Mouse (Mus musculus) kidney, adult 18-20 months (tissue): ENCODE results near the gene Mast3.

Experiments used
- DNase-seq: peaks from one replicate; pipeline ENCODE4 v3.0.0; 2021

Gene Mast3

DNA sequence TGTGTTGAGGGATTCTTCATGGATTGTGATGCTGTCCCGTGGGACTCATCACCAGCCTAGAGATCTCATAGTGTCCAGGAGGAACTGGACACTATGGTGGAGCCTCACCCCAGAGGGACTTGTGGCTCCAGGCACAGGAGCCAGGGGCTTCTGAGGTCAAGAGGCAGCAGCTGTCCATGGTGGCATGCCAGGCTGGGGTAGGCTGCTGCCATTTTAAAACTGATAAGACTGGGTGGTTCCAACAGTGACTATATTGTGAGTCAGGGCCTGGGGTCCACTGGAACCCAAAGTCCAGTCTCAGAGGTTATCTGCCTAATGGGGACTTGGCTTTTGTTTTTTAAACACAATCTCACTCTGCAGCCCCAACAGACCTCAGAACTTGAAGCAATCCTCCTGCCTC lies 3.0 kb downstream of the Mast3 start:
- DNase-seq, result no peak

- no peak for DNase-seq
These were observed 3.7 kb downstream of the Mast3 start for GRCm38 (mm10) chr8:70801156-70801555.

- no peak for DNase-seq
These were observed 4.2 kb downstream of the Mast3 start for GRCm38 (mm10) chr8:70800648-70801047.

- DNase-seq, result peak; percentile 63
These were observed 6.6 kb downstream of the Mast3 start for GRCm38 (mm10) chr8:70798281-70798680.

- peak; percentile 92 for DNase-seq
These were observed 7.5 kb downstream of the Mast3 start for GRCm38 (mm10) chr8:70797081-70798070.

DNA sequence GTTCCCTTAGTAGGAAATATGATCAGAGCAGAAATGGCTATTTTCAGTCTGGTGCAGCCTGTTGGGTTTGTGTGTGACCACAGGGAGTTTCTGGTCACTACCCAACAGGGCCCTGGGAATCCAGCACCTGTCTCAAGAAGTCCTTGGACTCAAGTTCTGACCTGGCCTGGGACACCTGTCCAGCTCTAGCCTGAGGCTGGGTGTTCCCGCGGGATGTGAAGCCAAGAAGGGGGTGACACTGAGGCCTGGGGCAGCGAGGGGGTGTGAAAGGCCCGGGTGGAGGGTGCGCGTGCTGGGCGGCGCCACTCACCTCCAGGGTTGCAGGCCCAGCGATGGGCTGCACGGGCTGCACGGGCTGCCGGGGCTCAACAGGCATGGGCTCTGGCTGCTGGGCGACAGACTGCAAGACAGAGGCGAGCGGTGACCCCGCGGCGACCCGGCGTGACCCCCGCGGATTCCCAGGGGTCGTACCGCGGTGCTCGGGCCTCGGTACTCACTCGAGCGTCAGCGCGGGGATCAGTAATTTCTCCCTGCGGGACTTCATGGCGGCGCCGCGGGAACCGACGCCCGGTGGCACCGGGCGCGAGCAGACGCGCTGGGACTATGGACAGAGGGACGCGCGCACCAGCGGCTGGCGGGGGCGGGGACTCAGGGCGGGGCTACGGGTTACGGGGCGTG lies 8.3 kb downstream of the Mast3 start:
- no peak for DNase-seq

DNA sequence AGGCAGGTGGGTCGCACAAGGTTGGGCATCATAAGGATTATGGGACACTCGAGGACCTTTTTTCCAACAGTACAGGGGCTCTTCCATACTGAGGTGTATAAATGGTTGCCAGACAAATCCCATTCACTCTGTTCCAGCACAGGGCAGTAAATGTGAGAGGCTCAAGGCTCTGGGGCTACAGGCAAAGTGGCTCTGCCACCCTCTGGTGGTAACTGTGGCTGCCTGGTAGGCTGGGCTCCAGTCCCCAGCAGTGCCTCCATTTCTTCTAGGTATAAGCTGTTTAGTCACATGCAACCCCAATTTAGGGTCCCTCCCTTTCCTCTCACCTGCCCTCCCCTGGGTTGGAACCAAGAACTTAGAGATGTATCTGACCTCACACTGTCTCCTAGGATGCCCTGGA lies 9.5 kb downstream of the Mast3 start:
- DNase-seq, result no peak

DNA sequence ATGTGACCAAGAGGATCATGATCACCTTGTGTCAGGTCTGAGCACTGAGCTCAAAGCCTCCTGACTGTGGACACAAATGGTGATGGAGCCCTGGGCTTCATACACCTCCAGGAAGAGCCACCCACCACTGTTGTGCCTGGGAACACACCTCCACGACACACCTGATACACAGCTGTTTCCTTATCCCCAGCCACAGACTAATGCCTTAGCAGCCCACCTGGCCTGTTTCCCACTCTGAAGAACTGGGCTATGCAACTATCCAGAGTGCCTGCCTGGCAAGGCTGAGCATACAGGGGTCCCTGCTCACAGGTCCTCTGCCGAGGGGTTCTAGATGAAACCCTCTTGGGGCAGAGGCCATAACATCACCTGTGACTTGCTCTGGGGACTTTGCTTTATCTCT lies 10.6 kb downstream of the Mast3 start:
- DNase-seq, result no peak

DNA sequence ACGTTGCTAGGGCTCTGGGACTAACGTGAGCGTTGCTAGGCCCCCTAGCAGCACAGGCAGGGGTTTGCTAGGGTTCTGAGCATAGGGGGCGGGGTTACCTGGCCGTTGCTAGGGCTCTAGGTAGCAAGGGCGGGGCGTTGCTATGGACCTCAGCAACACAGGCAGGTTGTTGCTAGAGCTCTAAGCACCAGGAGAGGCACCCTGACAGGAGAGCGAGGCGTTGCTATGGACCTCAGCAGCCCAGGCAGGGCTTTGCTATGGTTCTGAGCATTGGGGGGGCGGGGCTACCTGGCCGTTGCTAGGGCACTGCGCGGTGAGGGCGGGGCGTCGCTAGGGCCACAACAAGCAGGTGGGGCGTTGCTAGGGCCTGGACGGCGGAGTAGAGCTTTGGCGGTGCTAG lies 12.2 kb downstream of the Mast3 start:
- peak; percentile 91 for DNase-seq

- peak; percentile 99 for DNase-seq
These were observed 12.7 kb downstream of the Mast3 start for GRCm38 (mm10) chr8:70791975-70792691.

- DNase-seq, result no peak
These were observed 13.6 kb downstream of the Mast3 start for GRCm38 (mm10) chr8:70791294-70791701.

DNA sequence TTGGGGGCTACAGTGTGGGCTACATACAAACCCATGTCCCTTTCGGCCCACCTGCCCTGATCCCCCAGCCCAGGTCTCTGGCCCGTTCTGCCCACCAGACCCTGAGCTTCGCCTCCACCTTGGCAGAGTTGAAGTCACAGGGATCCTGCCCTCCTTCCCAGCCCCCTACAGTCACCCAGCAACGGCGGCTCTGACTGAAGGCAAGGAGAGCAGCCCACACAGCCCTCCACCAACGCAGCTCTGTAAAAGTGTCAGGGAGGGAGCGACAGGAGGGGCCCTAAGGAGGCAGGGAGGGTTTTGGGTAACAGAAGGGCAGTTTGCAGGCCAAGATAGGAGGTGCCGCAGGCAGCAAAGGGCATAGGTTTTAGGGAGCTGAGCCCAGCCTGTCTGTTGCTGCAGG lies 14.0 kb downstream of the Mast3 start:
- no peak for DNase-seq

DNA sequence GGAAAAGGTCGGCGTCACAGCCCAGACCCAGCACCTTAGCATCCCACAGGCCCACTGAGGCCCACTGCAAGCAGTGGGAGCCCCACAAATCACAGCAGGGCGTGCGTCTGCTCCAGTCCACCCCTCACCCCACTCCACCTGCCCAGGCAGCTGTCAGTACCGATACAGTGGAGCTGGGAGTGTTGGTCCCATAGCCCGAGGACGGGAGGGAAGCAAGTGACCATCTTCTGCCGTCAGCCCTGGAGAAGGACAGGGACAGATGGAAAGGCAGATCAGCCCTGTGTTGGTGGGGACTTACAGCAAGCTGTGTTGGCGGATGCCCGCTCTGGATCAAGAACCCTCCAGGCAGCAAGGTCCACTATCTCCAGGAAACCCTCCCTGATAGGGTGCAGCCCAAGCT lies 15.8 kb downstream of the Mast3 start:
- DNase-seq, result no peak

- peak; percentile 42 for DNase-seq
These were observed 16.8 kb downstream of the Mast3 start for GRCm38 (mm10) chr8:70787941-70788667.

DNA sequence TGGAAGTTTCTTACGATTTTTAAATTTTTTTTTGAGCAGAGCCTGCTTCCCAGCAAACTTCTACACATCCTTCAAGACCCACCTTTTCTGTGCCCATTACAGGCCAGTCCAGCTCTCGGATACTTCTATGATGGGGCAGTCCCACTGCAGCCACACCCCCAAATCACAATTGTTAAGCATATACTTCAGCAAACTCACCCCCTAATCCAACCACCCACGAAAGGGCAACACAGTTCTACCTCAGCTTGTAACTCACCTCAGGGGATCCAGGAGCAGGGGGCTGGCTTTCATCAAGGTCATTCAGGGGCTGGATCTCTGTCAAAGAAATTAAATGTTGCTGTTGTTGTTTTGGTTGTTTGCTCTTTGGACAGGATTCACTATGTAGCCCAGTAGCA lies 17.8 kb downstream of the Mast3 start:
- no peak for DNase-seq

DNA sequence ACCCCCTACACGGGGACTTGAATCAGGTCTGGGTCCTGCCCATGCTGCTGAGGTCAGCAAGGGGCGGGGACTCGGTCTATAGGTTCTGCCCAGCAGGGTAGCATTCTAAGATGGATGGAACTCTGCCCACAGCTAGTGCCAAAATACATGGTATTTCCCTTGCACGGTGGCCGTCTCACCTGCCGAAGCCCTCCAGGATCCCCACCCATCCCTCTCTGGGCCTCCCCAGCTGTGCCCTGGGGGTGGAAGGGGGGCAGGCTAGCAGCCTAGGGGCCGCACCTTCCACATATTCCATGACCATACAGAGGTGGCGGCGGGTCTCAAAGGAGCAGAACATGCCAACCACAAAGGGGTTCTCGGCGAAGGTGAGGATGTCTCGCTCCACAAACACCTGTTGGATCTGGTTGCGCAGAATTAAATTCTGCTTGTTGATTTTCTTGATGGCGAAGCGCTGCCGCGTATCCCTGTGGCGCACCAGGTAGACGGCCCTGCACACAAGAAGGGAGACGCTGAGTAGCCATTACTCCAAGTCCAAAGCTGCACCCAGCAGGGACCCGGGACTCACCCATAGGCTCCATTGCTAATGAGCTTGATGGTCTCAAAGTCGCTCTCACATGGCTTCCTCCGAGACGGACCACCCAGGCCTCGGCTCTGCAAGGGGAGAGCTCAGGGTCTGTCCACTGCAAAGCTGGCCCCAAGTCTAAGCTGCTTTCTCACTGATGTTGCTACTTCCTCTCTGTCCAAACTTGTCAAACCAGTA lies 18.4 kb downstream of the Mast3 start:
- DNase-seq, result no peak

GRCm38 (mm10) chr8:70780093-70780492 lies 24.8 kb downstream of the Mast3 start:
- no peak for DNase-seq

DNA sequence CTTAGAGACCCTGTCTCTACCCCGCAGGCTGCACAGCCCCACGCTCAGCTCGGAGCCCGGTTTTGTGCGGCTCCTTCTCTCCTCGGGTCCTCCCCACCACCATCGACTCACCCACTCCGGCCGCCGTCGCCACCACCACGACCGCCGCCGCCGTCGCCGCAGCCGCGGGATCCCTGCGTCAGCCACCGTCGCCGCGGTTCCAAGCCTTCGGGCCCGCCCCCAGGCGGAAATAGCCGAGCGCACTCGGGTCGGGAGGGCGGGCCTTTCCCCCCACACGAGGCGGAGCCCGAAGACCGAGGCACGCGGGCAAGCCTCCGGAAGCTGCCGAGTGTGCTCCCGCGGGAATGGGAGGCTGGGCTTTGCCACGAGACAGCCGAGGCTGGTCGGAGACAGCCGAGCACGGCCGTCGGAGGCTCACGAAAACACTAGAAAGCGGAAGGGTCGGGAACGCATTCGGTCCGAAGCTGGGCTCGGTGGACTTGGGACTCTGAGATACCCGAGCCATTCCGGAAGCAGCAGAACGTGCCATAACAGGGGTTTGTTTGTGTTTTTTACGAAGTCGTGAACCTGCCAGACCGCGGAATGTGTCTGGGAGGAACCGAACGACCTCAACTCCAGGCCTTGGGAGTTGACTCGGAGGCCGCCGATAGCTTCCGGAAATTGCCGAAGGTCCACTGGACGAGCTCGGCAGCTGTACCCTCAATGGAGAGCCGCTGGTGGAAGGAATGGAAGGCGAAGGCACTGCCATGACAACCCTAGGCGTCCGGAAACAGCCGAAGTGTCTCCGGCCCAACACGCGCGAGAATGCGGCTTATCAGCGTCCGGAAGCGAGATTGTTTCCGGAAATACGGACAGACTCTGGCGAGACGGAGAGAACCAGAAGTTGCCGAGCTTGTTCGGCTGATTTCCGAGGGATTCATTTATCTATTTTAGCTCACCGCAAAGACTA lies 28.1 kb downstream of the Mast3 start, which contains the start of gene Pik3r2:
Gene Pik3r2, minus strand, starts transcription at position 218 of the 949 bp plus-strand sequence.
- peak; percentile 98 for DNase-seq

DNA sequence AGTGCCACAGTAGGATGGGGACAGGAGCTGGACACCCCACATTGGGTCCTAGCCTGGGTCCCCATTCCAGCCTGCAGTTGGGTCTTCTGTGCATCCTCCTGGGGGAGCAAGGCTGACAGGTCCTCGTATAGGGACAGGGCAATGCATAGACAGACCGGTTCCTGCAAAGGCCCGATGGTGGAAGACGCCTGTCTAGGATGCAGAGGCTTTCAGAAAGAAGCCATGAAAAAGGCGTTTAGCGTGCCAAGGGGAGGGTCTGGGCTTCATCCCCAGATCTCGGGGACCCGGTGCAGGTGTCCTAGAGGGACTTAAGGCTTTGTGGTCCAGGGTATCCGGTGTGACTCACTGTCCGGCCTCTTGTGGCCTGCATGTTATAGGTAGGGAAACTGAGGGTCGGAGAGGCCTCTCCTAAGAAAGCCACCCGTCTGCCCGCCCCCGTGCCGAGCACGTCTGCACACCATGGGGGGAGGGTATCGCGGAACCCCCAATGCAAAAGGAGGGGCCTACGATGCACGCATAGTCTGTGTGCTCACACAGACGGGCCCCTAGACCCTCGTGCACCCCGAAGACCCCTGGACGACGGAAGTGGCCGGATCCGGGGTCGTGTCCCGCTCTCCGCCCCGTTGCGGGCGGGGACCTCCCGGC lies 28.9 kb downstream of the Mast3 start:
- no peak for DNase-seq

GRCm38 (mm10) chr8:70775227-70775626 lies 29.6 kb downstream of the Mast3 start:
- DNase-seq, result no peak
